Mouse (Mus musculus) frontal cortex, adult (tissue): ENCODE results near the gene Gm16427.
"Not testable (repeated sequence)": the region's sequence is repeated elsewhere in the genome, so short reads cannot be mapped to it uniquely, and the experiment has no call there.

ENCODE experiments used
- ATAC-seq: cut with Nextera tagmentation; 2 replicates; pipeline ENCODE4 v1.9.2; 2017; ENCODE audit warnings: mild to moderate bottlenecking, moderate library complexity, mixed read lengths; ENCODE audit not compliant: low TSS enrichment

Gene Gm16427

DNA sequence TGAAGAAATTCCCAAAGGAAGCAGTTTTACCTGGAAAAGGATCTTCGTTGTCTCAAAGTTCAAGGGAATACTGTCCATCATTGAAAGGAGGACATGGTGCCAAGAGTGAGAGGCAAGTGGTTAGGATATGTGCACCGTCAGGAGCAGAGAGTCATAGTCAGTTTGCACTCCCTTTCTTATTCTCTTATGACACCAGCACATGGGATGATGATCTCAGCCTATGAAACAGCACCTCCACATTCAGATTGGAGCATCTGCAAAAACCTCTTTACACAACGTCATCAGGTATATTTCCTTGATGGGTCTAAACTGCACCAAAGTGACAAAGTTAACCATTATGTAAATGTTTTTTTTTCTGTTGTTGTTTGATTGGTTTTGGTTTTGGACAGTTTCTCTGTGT is at the start of gene Gm16427:
Gene Gm16427, minus strand, starts transcription at position 101 of the 400 bp plus-strand sequence.
- not testable (repeated sequence) for ATAC-seq
